Mouse (Mus musculus) liver, postnatal 0 days (tissue): Measurements from ENCODE around the gene Gpatch2l. TPM values are rescaled to one million over a fixed set of nuclear protein-coding genes. Genes with fewer than 3 reads are reported as not detected.

Experiments
- ATAC-seq: fragments of 200-750 bp; cut with Nextera tagmentation; 2 replicates; pipeline ENCODE4 v1.8.0; 2017; ENCODE audit warnings: mild to moderate bottlenecking, moderate library complexity
- DNase-seq: peaks from one replicate; pipeline ENCODE4 v3.0.0-alpha.2; 2016
- H3K27ac ChIP-seq: fragments of 300-500 bp; sonication (generic); 2 replicates; pipeline ENCODE4 v1.5.1; 2014; ENCODE audit warnings: antibody characterized with exemption, moderate library complexity, mild to moderate bottlenecking, low read depth
- H3K27me3 ChIP-seq: fragments of 300-500 bp; sonication (generic); 2 replicates; pipeline ENCODE4 v1.6.1; 2014; ENCODE audit warnings: low read length, control low read depth, mixed read lengths; ENCODE audit not compliant: insufficient read depth
- H3K36me3 ChIP-seq: fragments of 300-500 bp; sonication (generic); replicated peaks from 2 replicates; pipeline ENCODE4 v1.6.1; 2014; ENCODE audit warnings: mild to moderate bottlenecking, control low read depth, low read length, moderate library complexity, mixed read lengths; ENCODE audit not compliant: insufficient read depth
- H3K4me1 ChIP-seq: fragments of 300-500 bp; sonication (generic); 2 replicates; pipeline ENCODE4 v1.6.1; 2014; ENCODE audit warnings: antibody characterized with exemption, mild to moderate bottlenecking, control low read depth; ENCODE audit not compliant: insufficient read depth
- H3K4me2 ChIP-seq: fragments of 300-500 bp; sonication (generic); 2 replicates; pipeline ENCODE4 v1.6.1; 2014; ENCODE audit warnings: low read depth, mild to moderate bottlenecking, low read length, moderate library complexity, mixed read lengths
- H3K4me3 ChIP-seq: fragments of 300-500 bp; sonication (generic); 2 replicates; pipeline ENCODE4 v1.5.1; 2014; ENCODE audit warnings: low read depth, low read length
- H3K9ac ChIP-seq: fragments of 300-500 bp; sonication (generic); replicated peaks from 2 replicates; pipeline ENCODE4 v1.6.1; 2014; ENCODE audit warnings: mild to moderate bottlenecking, moderate library complexity
- H3K9me3 ChIP-seq: fragments of 300-500 bp; sonication (generic); 2 replicates; pipeline ENCODE4 v1.6.1; 2016; ENCODE audit warnings: mild to moderate bottlenecking, control low read depth, low read length, mixed read lengths
- CTCF ChIP-seq: sonication (generic); IDR thresholded peaks from 2 replicates; pipeline ENCODE4 v1.5.1; 2016; ENCODE audit warnings: antibody characterized with exemption, low read depth
- EP300 ChIP-seq: IDR thresholded peaks from 2 replicates; pipeline ENCODE4 v1.6.1; 2016; ENCODE audit warnings: antibody characterized with exemption, low read depth, mild to moderate bottlenecking
- WGBS: fragments of 180-500 bp; shearing (Covaris S2); extraction: QIAGEN DNeasy Blood & Tissue Kit; methylation state at CpG from one replicate; pipeline ENCODE4 v1.1.7; 2014; ENCODE audit not compliant: insufficient replicate concordance; 5-methylcytosine and 5-hydroxymethylcytosine counted together
- polyA plus RNA-seq: library from polyadenylated mRNA; unstranded; fragments of >200 nt; fragmentation: Nextera tagmentation; extraction: Ambion mirVana; gene quantifications from 2 replicates; pipeline ENCODE4 v1.2.1, GENCODE M21; 2015

The Gpatch2l gene
- polyA plus RNA-seq, 1 experiment from 2014 or later: 5.5 TPM

GRCm38 (mm10) chr12:86305635-86306243, 64.1 kb downstream of the Gpatch2l start:
- H3K9ac ChIP-seq: no peak overlapping the region
- WGBS: 14% methylated on average over 15 of the region's 15 CpGs
- DNase-seq (peak; percentile 19), ATAC-seq (no peak)
- H3K9me3 ChIP-seq: no peaks in the 10 kb centered on the region
- no peak overlapping the region for H3K27ac ChIP-seq
- peak overlapping the region; percentile 65 for H3K4me2 ChIP-seq
- peak; percentile 52 for TF ChIP-seq CTCF
- no peak for TF ChIP-seq EP300
- H3K27me3 ChIP-seq: no peaks in the 10 kb centered on the region
- H3K4me1 ChIP-seq: peaks cover 5% of the 10 kb centered on the region; the same call in 1 of the 2 replicates
- H3K36me3 ChIP-seq: no peaks in the 10 kb centered on the region
- H3K4me3 ChIP-seq: peak overlapping the region; percentile 11; the same call in 1 of the 2 replicates

DNA sequence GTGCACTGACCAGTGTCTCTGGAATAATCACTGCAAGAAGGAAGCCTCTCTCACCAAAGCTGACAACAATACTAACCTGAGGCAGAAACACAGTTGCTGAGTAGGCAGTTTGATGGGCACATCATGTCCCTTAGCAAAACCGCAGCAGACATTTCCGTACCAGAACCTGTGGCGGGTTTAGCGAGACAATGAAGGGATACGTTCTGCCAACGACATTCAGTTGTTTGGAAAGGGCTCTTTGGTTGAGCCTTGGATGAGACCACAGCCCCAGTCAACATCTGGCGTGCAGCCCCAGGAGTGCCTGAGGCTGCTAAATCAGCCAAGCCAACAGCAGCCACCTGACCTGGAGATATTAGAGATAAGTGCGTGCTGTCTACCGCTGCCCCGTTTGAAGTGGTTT, 67.8 kb downstream of the Gpatch2l start:
- DNase-seq: no peak
- ATAC-seq: no peak
- 49% methylated on average over 10 of the region's 10 CpGs for WGBS

DNA sequence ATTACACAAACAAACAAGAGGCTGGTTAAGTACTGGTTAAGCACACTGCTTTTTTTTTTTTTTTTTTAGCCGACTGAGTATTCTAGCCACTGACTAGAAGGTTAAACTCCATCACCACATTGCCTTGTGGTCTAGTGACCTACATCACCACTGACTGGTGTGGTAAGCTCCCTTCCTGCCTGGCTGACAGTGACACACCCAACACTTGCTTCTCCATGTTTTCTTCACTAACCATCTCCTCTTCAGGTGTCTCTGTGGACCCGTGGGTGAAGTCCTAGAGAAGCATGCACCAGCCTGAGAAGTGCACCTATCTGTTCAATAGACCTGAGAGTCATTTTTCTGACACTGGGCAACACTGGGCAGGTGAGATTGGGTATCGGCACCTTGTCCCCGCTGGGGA, 68.2 kb downstream of the Gpatch2l start:
- Histone ChIP-seq H3K4me2 (no peak overlapping the region), H3K27me3 (no peaks in the 10 kb centered on the region), H3K9ac (no peak overlapping the region), H3K36me3 (no peaks in the 10 kb centered on the region), H3K4me1 (peaks cover 5% of the 10 kb centered on the region; the same call in 1 of the 2 replicates), H3K9me3 (no peaks in the 10 kb centered on the region), H3K27ac (no peak overlapping the region), H3K4me3 (no peak overlapping the region)
- WGBS: 53% methylated on average over 4 of the region's 4 CpGs
- ATAC-seq: no peak
- no peak for TF ChIP-seq CTCF
- no peak for TF ChIP-seq EP300
- no peak for DNase-seq

More for the DNA sequence above, 67.8 kb downstream of the Gpatch2l start:
- H3K27me3 ChIP-seq: no peaks in the 10 kb centered on the region
- no peak overlapping the region for H3K27ac ChIP-seq
- H3K4me1 ChIP-seq: peaks cover 5% of the 10 kb centered on the region; the same call in 1 of the 2 replicates
- H3K9ac ChIP-seq: no peak overlapping the region
- no peak for TF ChIP-seq CTCF
- no peak for TF ChIP-seq EP300
- H3K4me2 ChIP-seq: no peak overlapping the region
- H3K4me3 ChIP-seq: no peak overlapping the region
- H3K36me3 ChIP-seq: no peaks in the 10 kb centered on the region
- no peaks in the 10 kb centered on the region for H3K9me3 ChIP-seq

DNA sequence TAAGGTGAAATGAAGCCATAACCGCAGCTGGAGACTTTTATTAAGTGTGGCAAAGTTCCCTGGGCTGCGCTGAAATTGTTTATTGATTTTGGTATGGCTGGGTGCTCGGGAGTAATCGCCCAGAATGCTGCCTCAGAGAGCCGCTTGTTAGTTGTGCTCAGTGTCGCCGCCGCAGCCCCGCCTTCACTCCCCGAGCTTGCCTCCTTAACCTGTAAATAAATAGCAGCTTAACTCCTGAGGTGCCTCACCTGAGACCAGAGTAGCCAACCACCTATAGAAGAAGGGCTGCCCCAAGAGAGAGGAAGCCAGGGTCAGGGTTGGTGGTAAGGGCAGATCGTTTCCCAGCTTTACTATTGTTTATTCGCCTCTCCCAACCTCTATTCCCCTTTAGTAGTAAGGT, 79.0 kb downstream of the Gpatch2l start:
- H3K36me3 ChIP-seq: no peaks in the 10 kb centered on the region
- ATAC-seq: peak; percentile 44; the same call in 1 of the 2 replicates

GRCm38 (mm10) chr12:86324297-86324696, 82.6 kb downstream of the Gpatch2l start:
- Histone ChIP-seq H3K4me1 (0 out of 2 replicates have a peak, but pooled peaks cover 2% of the 10 kb centered on the region), H3K4me3 (no peak overlapping the region), H3K27ac (no peak overlapping the region), H3K4me2 (no peak overlapping the region), H3K9ac (no peak overlapping the region), H3K27me3 (no peaks in the 10 kb centered on the region), H3K9me3 (no peaks in the 10 kb centered on the region), H3K36me3 (no peaks in the 10 kb centered on the region)
- WGBS: 21% methylated on average over 3 of the region's 3 CpGs
- ATAC-seq (peak; percentile 61), DNase-seq (no peak)
- TF ChIP-seq CTCF (no peak), EP300 (no peak)

More for the DNA sequence above, 79.0 kb downstream of the Gpatch2l start:
- no peaks in the 10 kb centered on the region for H3K9me3 ChIP-seq
- H3K27me3 ChIP-seq: no peaks in the 10 kb centered on the region
- 0 out of 2 replicates have a peak, but pooled peaks cover 2% of the 10 kb centered on the region for H3K4me1 ChIP-seq
- WGBS: 34% methylated on average over 12 of the region's 12 CpGs
- peak overlapping the region; percentile 48 for H3K4me2 ChIP-seq
- DNase-seq: no peak
- H3K4me3 ChIP-seq: no peak overlapping the region
- H3K9ac ChIP-seq: no peak overlapping the region
- H3K27ac ChIP-seq: no peak overlapping the region
- TF ChIP-seq CTCF (no peak), EP300 (no peak)

DNA sequence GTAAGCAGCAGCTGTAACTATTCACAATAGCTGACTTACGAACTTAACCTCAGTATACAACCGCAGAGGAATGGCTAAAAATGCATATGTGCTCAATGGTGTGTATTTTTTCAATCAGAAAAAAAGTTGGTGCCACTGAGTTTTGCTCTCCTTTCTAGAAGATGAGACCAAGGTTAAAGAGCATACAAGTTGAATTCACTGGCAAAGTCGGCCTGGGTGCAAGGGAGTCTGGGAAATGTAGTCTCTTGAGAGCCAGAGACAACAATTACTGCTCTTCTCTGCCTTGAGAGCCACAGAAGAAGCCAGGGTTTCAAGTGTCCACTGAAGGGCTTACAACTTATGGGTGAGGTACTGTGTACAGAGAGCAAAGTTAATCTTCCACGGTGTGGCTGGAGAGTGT, 88.2 kb downstream of the Gpatch2l start:
- H3K9me3 ChIP-seq: no peaks in the 10 kb centered on the region
- DNase-seq (no peak), ATAC-seq (no peak)
- no peaks in the 10 kb centered on the region for H3K36me3 ChIP-seq
- H3K27ac ChIP-seq: no peak overlapping the region
- H3K4me3 ChIP-seq: no peak overlapping the region
- H3K4me1 ChIP-seq: no peaks in the 10 kb centered on the region
- 51% methylated on average over 4 of the region's 4 CpGs for WGBS
- no peaks in the 10 kb centered on the region for H3K27me3 ChIP-seq
- no peak overlapping the region for H3K9ac ChIP-seq
- H3K4me2 ChIP-seq: no peak overlapping the region
- TF ChIP-seq EP300 (no peak), CTCF (no peak)
